Mouse (Mus musculus): Measurements from ENCODE around the gene Alcam. TPM values are rescaled to one million over a fixed set of nuclear protein-coding genes. Genes with fewer than 3 reads are reported as not detected.

Gene Alcam
- total and polyA plus RNA-seq, 3 experiments, result not detected

- H3K36me3 ChIP-seq (ENCODE audit: control insufficient read depth in 1 of 2, insufficient read depth in 2 of 2, low read length in 2 of 2), result no peaks in the 10 kb centered on the region
- TF ChIP-seq TAL1 (IDR thresholded peaks at IDR 0.05; ENCODE audit: low read length) (no peak), TCF12 (IDR thresholded peaks at IDR 0.05; ENCODE audit: low read depth, low read length) (no peak), KAT2A (conservative IDR thresholded peaks at IDR 0.05; ENCODE audit: low read depth, low read length) (no peak), SMC3 (IDR thresholded peaks at IDR 0.05; ENCODE audit: low read depth, low read length) (no peak), MXI1 (IDR thresholded peaks at IDR 0.05; ENCODE audit: low read depth, low read length) (no peak), MAZ (IDR thresholded peaks at IDR 0.05; ENCODE audit: low read depth, low read length) (no peak), NELFE (IDR thresholded peaks at IDR 0.05; ENCODE audit: low read depth, low read length) (no peak), CHD1 (IDR thresholded peaks at IDR 0.05; ENCODE audit: low read depth, low read length) (no peak), ZMIZ1 (IDR thresholded peaks at IDR 0.05; ENCODE audit: low read depth, low read length) (no peak), MEF2A (IDR thresholded peaks at IDR 0.05; ENCODE audit: extremely low read depth, insufficient replicate concordance, low read depth, low read length, poor library complexity, severe bottlenecking) (no peak), GATA1 (IDR thresholded peaks at IDR 0.05; ENCODE audit: low read depth, low read length) (no peak), ELF1 (IDR thresholded peaks at IDR 0.05; ENCODE audit: low read depth, low read length) (no peak), SIN3A (IDR thresholded peaks at IDR 0.05; ENCODE audit: low read length) (no peak)
- H3K4me1 ChIP-seq (ENCODE audit: control insufficient read depth in 1 of 2, insufficient read depth in 2 of 2, low read length in 2 of 2), result no peaks in the 10 kb centered on the region
- DNase-seq (ENCODE audit: low read depth, low spot score), result no peak
- H3K4me3 ChIP-seq (ENCODE audit: control insufficient read depth in 1 of 2, insufficient read depth in 1 of 2, low read depth in 2 of 2, low read length in 2 of 2), result no peak overlapping the region
- H3K9ac ChIP-seq (ENCODE audit: control insufficient read depth, low read depth, low read length, poor library complexity, severe bottlenecking), result no peak overlapping the region
- no peak overlapping the region for H3K27ac ChIP-seq (ENCODE audit: control insufficient read depth, low read depth, low read length)
- no peaks in the 10 kb centered on the region for H3K9me3 ChIP-seq (replicated peaks; ENCODE audit: insufficient read depth, low read length)
- no peaks in the 10 kb centered on the region for H3K27me3 ChIP-seq (ENCODE audit: control insufficient read depth in 1 of 2, insufficient read depth in 2 of 2, low read length in 2 of 2)
- H3K79me2 ChIP-seq (ENCODE audit: control insufficient read depth, insufficient read depth, low read length, poor library complexity), result no peaks in the 10 kb centered on the region
Observed at GRCm38 (mm10) chr16:52443055-52443454, 10.8 kb downstream of the Alcam start.

GRCm38 (mm10) chr16:52439600-52439999 is 14.3 kb downstream of the Alcam start:
- DNase-seq (ENCODE audit: low read depth, low spot score), result no peak
- no peaks in the 10 kb centered on the region for H3K9me3 ChIP-seq (replicated peaks; ENCODE audit: insufficient read depth, low read length)

DNA sequence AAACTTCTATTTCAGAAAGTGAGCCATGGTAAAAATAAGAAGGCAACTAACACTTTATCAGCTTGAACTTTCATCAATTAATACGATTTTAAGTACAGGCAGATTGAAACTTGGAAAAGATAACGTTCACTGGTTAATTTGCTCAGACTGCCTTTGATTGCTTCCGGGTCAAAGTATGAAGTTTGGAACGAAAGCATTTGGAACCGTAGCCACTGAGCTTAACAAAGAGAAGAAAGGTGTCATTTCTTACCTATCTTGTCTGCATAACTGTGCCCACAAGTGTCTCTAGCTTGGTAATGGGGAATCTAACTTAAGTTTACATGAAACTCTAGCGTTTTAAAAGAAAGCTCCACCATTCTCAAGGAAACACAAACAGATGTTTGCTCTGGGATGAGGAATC is 14.9 kb downstream of the Alcam start:
- Histone ChIP-seq H3K4me3 (ENCODE audit: control insufficient read depth in 1 of 2, insufficient read depth in 1 of 2, low read depth in 2 of 2, low read length in 2 of 2) (no peak overlapping the region), H3K9ac (ENCODE audit: control insufficient read depth, low read depth, low read length, poor library complexity, severe bottlenecking) (no peak overlapping the region), H3K36me3 (ENCODE audit: control insufficient read depth in 1 of 2, insufficient read depth in 2 of 2, low read length in 2 of 2) (no peaks in the 10 kb centered on the region), H3K4me1 (ENCODE audit: control insufficient read depth in 1 of 2, insufficient read depth in 2 of 2, low read length in 2 of 2) (no peaks in the 10 kb centered on the region), H3K27ac (ENCODE audit: control insufficient read depth, low read depth, low read length) (no peak overlapping the region), H3K79me2 (ENCODE audit: control insufficient read depth, insufficient read depth, low read length, poor library complexity) (no peaks in the 10 kb centered on the region), H3K27me3 (ENCODE audit: control insufficient read depth in 1 of 2, insufficient read depth in 2 of 2, low read length in 2 of 2) (no peaks in the 10 kb centered on the region), H3K9me3 (replicated peaks; ENCODE audit: insufficient read depth, low read length) (no peaks in the 10 kb centered on the region)
- DNase-seq (ENCODE audit: low read depth, low spot score), result no peak
- TF ChIP-seq MAX (IDR thresholded peaks at IDR 0.05; ENCODE audit: low read length), result no peak
- TF ChIP-seq SIN3A (IDR thresholded peaks at IDR 0.05; ENCODE audit: low read length), result no peak
- TF ChIP-seq ZMIZ1 (IDR thresholded peaks at IDR 0.05; ENCODE audit: low read depth, low read length), result no peak
- no peak for TF ChIP-seq TCF12 (IDR thresholded peaks at IDR 0.05; ENCODE audit: low read depth, low read length)
- no peak for TF ChIP-seq NRF1 (IDR thresholded peaks at IDR 0.05; ENCODE audit: insufficient read depth, low read depth, low read length, poor library complexity, severe bottlenecking)
- no peak for TF ChIP-seq BHLHE40 (IDR thresholded peaks at IDR 0.05; ENCODE audit: borderline replicate concordance, low read depth, low read length)
- no peak for TF ChIP-seq UBTF (IDR thresholded peaks at IDR 0.05; ENCODE audit: borderline replicate concordance, insufficient read depth, low read depth, low read length)
- TF ChIP-seq MYB (IDR thresholded peaks at IDR 0.05; ENCODE audit: low read depth, low read length), result no peak
- no peak for TF ChIP-seq MXI1 (IDR thresholded peaks at IDR 0.05; ENCODE audit: low read depth, low read length)
- no peak for TF ChIP-seq MAFK (IDR thresholded peaks at IDR 0.05; ENCODE audit: borderline replicate concordance, low read depth, low read length)

More at GRCm38 (mm10) chr16:52439600-52439999, 14.3 kb downstream of the Alcam start:
- H3K9ac ChIP-seq (ENCODE audit: control insufficient read depth, low read depth, low read length, poor library complexity, severe bottlenecking), result no peak overlapping the region
- H3K4me3 ChIP-seq (ENCODE audit: control insufficient read depth in 1 of 2, insufficient read depth in 1 of 2, low read depth in 2 of 2, low read length in 2 of 2), result no peak overlapping the region
- no peak for TF ChIP-seq E2F4 (IDR thresholded peaks at IDR 0.05; ENCODE audit: borderline replicate concordance, low read depth, low read length)
- H3K27me3 ChIP-seq (ENCODE audit: control insufficient read depth in 1 of 2, insufficient read depth in 2 of 2, low read length in 2 of 2), result no peaks in the 10 kb centered on the region
- no peaks in the 10 kb centered on the region for H3K79me2 ChIP-seq (ENCODE audit: control insufficient read depth, insufficient read depth, low read length, poor library complexity)
- no peaks in the 10 kb centered on the region for H3K36me3 ChIP-seq (ENCODE audit: control insufficient read depth in 1 of 2, insufficient read depth in 2 of 2, low read length in 2 of 2)
- H3K4me1 ChIP-seq (ENCODE audit: control insufficient read depth in 1 of 2, insufficient read depth in 2 of 2, low read length in 2 of 2), result no peaks in the 10 kb centered on the region
- no peak overlapping the region for H3K27ac ChIP-seq (ENCODE audit: control insufficient read depth, low read depth, low read length)
